Mouse (Mus musculus) neural tube, embryonic 14.5 days (tissue): Measurements from ENCODE around the gene Ano3. TPM values are rescaled to one million over a fixed set of nuclear protein-coding genes. Genes with fewer than 3 reads are reported as not detected.
A peak's percentile ranks its signal among the peaks of the same experiment; 100 is the strongest.

Source experiments
- ATAC-seq: fragments of 200-750 bp; cut with Nextera tagmentation; 2 replicates; pipeline ENCODE4 v1.8.0; 2017; ENCODE audit warnings: low read depth, mild to moderate bottlenecking, moderate TSS enrichment, moderate library complexity
- H3K27ac ChIP-seq: fragments of 300-500 bp; sonication (generic); 2 replicates; pipeline ENCODE4 v1.5.1; 2014; ENCODE audit warnings: low read depth, mild to moderate bottlenecking, control low read depth, low read length, moderate library complexity, mixed read lengths
- H3K27me3 ChIP-seq: fragments of 300-500 bp; sonication (generic); 2 replicates; pipeline ENCODE4 v1.6.1; 2014; ENCODE audit warnings: low read length; ENCODE audit not compliant: control insufficient read depth, insufficient read depth
- H3K36me3 ChIP-seq: fragments of 300-500 bp; sonication (generic); 2 replicates; pipeline ENCODE4 v1.6.1; 2014; ENCODE audit warnings: low read length, mixed read lengths; ENCODE audit not compliant: control insufficient read depth, insufficient read depth
- H3K4me1 ChIP-seq: fragments of 300-500 bp; sonication (generic); 2 replicates; pipeline ENCODE4 v1.6.1; 2014; ENCODE audit warnings: low read length; ENCODE audit not compliant: control insufficient read depth, insufficient read depth
- H3K4me2 ChIP-seq: fragments of 300-500 bp; sonication (generic); 2 replicates; pipeline ENCODE4 v1.6.1; 2014; ENCODE audit warnings: mild to moderate bottlenecking, low read depth, low read length, control low read depth
- H3K4me3 ChIP-seq: fragments of 300-500 bp; sonication (generic); 2 replicates; pipeline ENCODE4 v1.5.1; 2014; ENCODE audit warnings: low read depth, low read length, control low read depth, mixed read lengths
- H3K9ac ChIP-seq: fragments of 300-500 bp; sonication (generic); replicated peaks from 2 replicates; pipeline ENCODE4 v1.6.1; 2014; ENCODE audit warnings: low read depth, mild to moderate bottlenecking, control low read depth, low read length, mixed read lengths
- H3K9me3 ChIP-seq: fragments of 300-500 bp; sonication (generic); 2 replicates; pipeline ENCODE4 v1.6.1; 2016; ENCODE audit warnings: low read length; ENCODE audit not compliant: control insufficient read depth
- WGBS: fragments of 180-500 bp; shearing (Covaris S2); extraction: QIAGEN DNeasy Blood & Tissue Kit; methylation state at CpG from one replicate; pipeline ENCODE4 v1.1.7; 2014; 5-methylcytosine and 5-hydroxymethylcytosine counted together
- polyA plus RNA-seq: library from polyadenylated mRNA; unstranded; fragments of >200 nt; fragmentation: Nextera tagmentation; extraction: Ambion mirVana; gene quantifications from 2 replicates; pipeline ENCODE4 v1.2.1, GENCODE M21; 2014

Ano3 gene
- polyA plus RNA-seq, 1 experiment from 2014 or later: 0.96 TPM

- no peak overlapping the region for H3K9ac ChIP-seq
- H3K36me3 ChIP-seq: no peaks in the 10 kb centered on the region
- H3K4me1 ChIP-seq: 0 out of 2 replicates have a peak, but pooled peaks cover 4% of the 10 kb centered on the region
- H3K27ac ChIP-seq: no peak overlapping the region
- no peaks in the 10 kb centered on the region for H3K27me3 ChIP-seq
- peak overlapping the region; percentile 52 for H3K4me2 ChIP-seq
- peak; percentile 29; the same call in 1 of the 2 replicates for ATAC-seq
- WGBS: 67% methylated on average over 3 of the region's 3 CpGs
- no peaks in the 10 kb centered on the region for H3K9me3 ChIP-seq
- peak overlapping the region; percentile 30; the same call in 1 of the 2 replicates for H3K4me3 ChIP-seq
These were observed 305 bp downstream of the Ano3 start for GRCm38 (mm10) chr2:110950432-110950803.

GRCm38 (mm10) chr2:110949679-110950431 lies 868 bp downstream of the Ano3 start:
- no peaks in the 10 kb centered on the region for H3K27me3 ChIP-seq
- peak overlapping the region; percentile 52 for H3K4me2 ChIP-seq
- WGBS: 7% methylated on average over 20 of the region's 20 CpGs
- no peaks in the 10 kb centered on the region for H3K36me3 ChIP-seq
- 0 out of 2 replicates have a peak, but pooled peaks cover 4% of the 10 kb centered on the region for H3K4me1 ChIP-seq
- no peak overlapping the region for H3K27ac ChIP-seq
- H3K9ac ChIP-seq: 0 out of 2 replicates have a peak overlapping the region, but pooled peaks have one; percentile 25
- peak overlapping the region; percentile 30 for H3K4me3 ChIP-seq
- H3K9me3 ChIP-seq: no peaks in the 10 kb centered on the region
- ATAC-seq: peak; percentile 97

- no peak overlapping the region for H3K4me3 ChIP-seq
- H3K9me3 ChIP-seq: no peaks in the 10 kb centered on the region
- no peak overlapping the region for H3K9ac ChIP-seq
- H3K27me3 ChIP-seq: no peaks in the 10 kb centered on the region
- H3K4me1 ChIP-seq: 0 out of 2 replicates have a peak, but pooled peaks cover 2% of the 10 kb centered on the region
- H3K27ac ChIP-seq: no peak overlapping the region
- no peaks in the 10 kb centered on the region for H3K36me3 ChIP-seq
- no peak for ATAC-seq
- H3K4me2 ChIP-seq: no peak overlapping the region
- 85% methylated on average over 1 of the region's 1 CpGs for WGBS
These were observed 5.6 kb downstream of the Ano3 start for GRCm38 (mm10) chr2:110945171-110945570.

GRCm38 (mm10) chr2:110935691-110936090 lies 15.0 kb downstream of the Ano3 start:
- Histone ChIP-seq H3K27me3 (no peaks in the 10 kb centered on the region), H3K4me3 (no peak overlapping the region), H3K4me2 (no peak overlapping the region), H3K36me3 (no peaks in the 10 kb centered on the region), H3K9ac (no peak overlapping the region), H3K9me3 (no peaks in the 10 kb centered on the region), H3K27ac (no peak overlapping the region), H3K4me1 (no peaks in the 10 kb centered on the region)
- ATAC-seq: no peak

GRCm38 (mm10) chr2:110929126-110929525 lies 21.6 kb downstream of the Ano3 start:
- no peak for ATAC-seq

GRCm38 (mm10) chr2:110909506-110909905 lies 41.2 kb downstream of the Ano3 start:
- H3K4me2 ChIP-seq: no peak overlapping the region
- no peak overlapping the region for H3K27ac ChIP-seq
- no peak for ATAC-seq
- 70% methylated on average over 2 of the region's 2 CpGs for WGBS
- H3K9me3 ChIP-seq: no peaks in the 10 kb centered on the region
- no peak overlapping the region for H3K9ac ChIP-seq
- no peaks in the 10 kb centered on the region for H3K27me3 ChIP-seq
- H3K4me3 ChIP-seq: no peak overlapping the region
- H3K36me3 ChIP-seq: no peaks in the 10 kb centered on the region
- no peaks in the 10 kb centered on the region for H3K4me1 ChIP-seq

More at GRCm38 (mm10) chr2:110929126-110929525, 21.6 kb downstream of the Ano3 start:
- Histone ChIP-seq H3K36me3 (no peaks in the 10 kb centered on the region), H3K4me3 (no peak overlapping the region), H3K9ac (no peak overlapping the region), H3K27me3 (no peaks in the 10 kb centered on the region), H3K9me3 (no peaks in the 10 kb centered on the region), H3K4me1 (no peaks in the 10 kb centered on the region), H3K4me2 (no peak overlapping the region), H3K27ac (no peak overlapping the region)

- no peaks in the 10 kb centered on the region for H3K36me3 ChIP-seq
- ATAC-seq: no peak
- no peaks in the 10 kb centered on the region for H3K27me3 ChIP-seq
- H3K4me3 ChIP-seq: no peak overlapping the region
- H3K27ac ChIP-seq: no peak overlapping the region
- 47% methylated on average over 3 of the region's 3 CpGs for WGBS
- H3K4me2 ChIP-seq: no peak overlapping the region
- no peak overlapping the region for H3K9ac ChIP-seq
- H3K4me1 ChIP-seq: no peaks in the 10 kb centered on the region
- no peaks in the 10 kb centered on the region for H3K9me3 ChIP-seq
These were observed 44.2 kb downstream of the Ano3 start for GRCm38 (mm10) chr2:110906473-110906872.

GRCm38 (mm10) chr2:110896477-110897270 lies 54.0 kb downstream of the Ano3 start:
- Histone ChIP-seq H3K36me3 (no peaks in the 10 kb centered on the region), H3K4me3 (no peak overlapping the region), H3K27me3 (no peaks in the 10 kb centered on the region), H3K4me2 (no peak overlapping the region), H3K4me1 (no peaks in the 10 kb centered on the region), H3K27ac (no peak overlapping the region), H3K9me3 (no peaks in the 10 kb centered on the region), H3K9ac (no peak overlapping the region)
- no peak for ATAC-seq
- WGBS: 91% methylated on average over 2 of the region's 2 CpGs

GRCm38 (mm10) chr2:110871650-110872049 lies 79.1 kb downstream of the Ano3 start:
- Histone ChIP-seq H3K9me3 (no peaks in the 10 kb centered on the region), H3K4me2 (no peak overlapping the region), H3K27ac (no peak overlapping the region), H3K9ac (no peak overlapping the region), H3K27me3 (no peaks in the 10 kb centered on the region), H3K4me1 (no peaks in the 10 kb centered on the region), H3K36me3 (no peaks in the 10 kb centered on the region), H3K4me3 (no peak overlapping the region)
- 86% methylated on average over 4 of the region's 4 CpGs for WGBS
- no peak for ATAC-seq
